Mouse (Mus musculus) kidney, adult 2 months (tissue): Measurements from ENCODE around the gene Alpk3. TPM values are rescaled to one million over a fixed set of nuclear protein-coding genes. Genes with fewer than 3 reads are reported as not detected.

Source experiments
- DNase-seq: peaks from one replicate; pipeline ENCODE4 v3.0.0; 2021
- H3K27ac ChIP-seq: fragments of 200-500 bp; 2 replicates; pipeline ENCODE4 v1.5.1; 2012; ENCODE audit warnings: low read depth, low read length, control low read depth, inconsistent platforms; ENCODE audit not compliant: insufficient read depth
- H3K27me3 ChIP-seq: fragments of 200-500 bp; replicated peaks from 2 replicates; pipeline ENCODE4 v1.6.1; 2012; ENCODE audit warnings: mild to moderate bottlenecking, moderate library complexity, low read length, inconsistent platforms; ENCODE audit not compliant: control insufficient read depth, insufficient read depth
- H3K36me3 ChIP-seq: fragments of 200-500 bp; 2 replicates; pipeline ENCODE4 v1.6.1; 2012; ENCODE audit warnings: mild to moderate bottlenecking, moderate library complexity, low read length, inconsistent platforms; ENCODE audit not compliant: control insufficient read depth, insufficient read depth
- H3K4me1 ChIP-seq: fragments of 200-500 bp; 2 replicates; pipeline ENCODE4 v1.6.1; 2011; ENCODE audit warnings: low read length; ENCODE audit not compliant: control insufficient read depth, insufficient read depth
- H3K4me3 ChIP-seq: fragments of 200-500 bp; 2 replicates; pipeline ENCODE4 v1.5.1; 2011; ENCODE audit warnings: mild to moderate bottlenecking, low read depth, low read length, control low read depth; ENCODE audit not compliant: insufficient read depth
- CTCF ChIP-seq: fragments of 200-500 bp; conservative IDR thresholded peaks from 2 replicates; pipeline ENCODE4 v1.5.1; 2011; ENCODE audit warnings: low read depth, mild to moderate bottlenecking, control low read depth, low read length, moderate library complexity, mixed read lengths; ENCODE audit not compliant: insufficient read depth, insufficient read length
- POLR2A ChIP-seq: fragments of 200-500 bp; IDR thresholded peaks from one replicate; pipeline ENCODE4 v1.6.1; 2011; ENCODE audit warnings: low read depth, low read length, control low read depth
- WGBS: fragments of 180-500 bp; shearing (Covaris S2); methylation state at CpG from one replicate; pipeline ENCODE4 v1.1.7; 2018; 5-methylcytosine and 5-hydroxymethylcytosine counted together
- polyA plus RNA-seq: library from polyadenylated mRNA; depleted of rRNA; stranded (reverse); fragments of >200 nt; gene quantifications from 2 replicates; pipeline ENCODE4 v1.2.3, GENCODE M21; 2012

Alpk3 gene
- polyA plus RNA-seq, 1 experiment, result 0.88 TPM

DNA sequence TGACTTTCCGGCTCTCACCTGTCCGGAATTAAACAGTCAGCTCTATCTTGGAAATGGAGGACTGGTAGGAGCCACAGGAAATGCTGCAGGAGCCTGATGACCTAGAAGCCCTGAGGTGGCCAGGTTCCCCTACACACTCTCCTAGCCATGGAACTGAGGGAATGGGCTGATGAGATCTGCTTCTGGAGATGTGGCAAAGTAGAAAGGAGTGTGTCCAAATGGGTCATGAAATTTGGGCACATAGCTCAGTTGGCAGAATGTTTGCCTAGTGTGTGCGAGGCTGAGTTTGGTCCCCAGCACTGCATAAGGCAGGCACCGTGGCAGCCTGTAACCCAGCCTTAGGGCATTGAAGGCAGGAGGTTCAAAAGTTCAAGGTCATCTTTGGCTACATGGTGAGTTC lies 53.4 kb downstream of the Alpk3 start:
- H3K27ac ChIP-seq, result no peak overlapping the region
- TF ChIP-seq POLR2A (no peak), CTCF (no peak)
- peaks cover 27% of the 10 kb centered on the region for H3K4me1 ChIP-seq
- no peaks in the 10 kb centered on the region for H3K36me3 ChIP-seq
- DNase-seq, result no peak
- no peak overlapping the region for H3K4me3 ChIP-seq
- no peaks in the 10 kb centered on the region for H3K27me3 ChIP-seq
- 83% methylated on average over 4 of the region's 4 CpGs for WGBS

DNA sequence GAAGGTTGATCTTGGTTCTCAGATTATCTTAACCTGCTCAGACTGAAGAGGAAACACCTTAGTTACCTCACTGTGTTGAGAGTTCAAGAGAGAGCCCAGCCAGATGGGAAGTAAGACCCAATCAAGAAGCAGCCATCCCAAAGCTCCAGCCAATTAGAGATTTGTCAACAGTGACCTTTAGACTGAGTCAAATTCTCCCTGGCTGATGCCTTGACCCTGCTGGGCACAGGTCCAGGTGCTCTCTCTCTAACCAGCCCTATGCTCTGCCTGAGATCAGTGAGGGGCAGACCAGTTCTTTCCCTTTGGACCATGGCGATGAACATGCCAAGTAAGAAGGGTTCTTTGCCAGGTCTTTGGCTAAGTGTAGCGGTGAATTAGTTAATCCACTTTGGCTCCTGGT lies 54.3 kb downstream of the Alpk3 start:
- peaks cover 27% of the 10 kb centered on the region for H3K4me1 ChIP-seq
- peak; percentile 96 for DNase-seq
- TF ChIP-seq CTCF, result no peak
- no peak for TF ChIP-seq POLR2A
- H3K4me3 ChIP-seq, result no peak overlapping the region
- H3K27me3 ChIP-seq, result no peaks in the 10 kb centered on the region
- WGBS, result 72% methylated on average over 2 of the region's 2 CpGs
- H3K27ac ChIP-seq, result peak overlapping the region; percentile 56; the same call in 1 of the 2 replicates
- no peaks in the 10 kb centered on the region for H3K36me3 ChIP-seq

DNA sequence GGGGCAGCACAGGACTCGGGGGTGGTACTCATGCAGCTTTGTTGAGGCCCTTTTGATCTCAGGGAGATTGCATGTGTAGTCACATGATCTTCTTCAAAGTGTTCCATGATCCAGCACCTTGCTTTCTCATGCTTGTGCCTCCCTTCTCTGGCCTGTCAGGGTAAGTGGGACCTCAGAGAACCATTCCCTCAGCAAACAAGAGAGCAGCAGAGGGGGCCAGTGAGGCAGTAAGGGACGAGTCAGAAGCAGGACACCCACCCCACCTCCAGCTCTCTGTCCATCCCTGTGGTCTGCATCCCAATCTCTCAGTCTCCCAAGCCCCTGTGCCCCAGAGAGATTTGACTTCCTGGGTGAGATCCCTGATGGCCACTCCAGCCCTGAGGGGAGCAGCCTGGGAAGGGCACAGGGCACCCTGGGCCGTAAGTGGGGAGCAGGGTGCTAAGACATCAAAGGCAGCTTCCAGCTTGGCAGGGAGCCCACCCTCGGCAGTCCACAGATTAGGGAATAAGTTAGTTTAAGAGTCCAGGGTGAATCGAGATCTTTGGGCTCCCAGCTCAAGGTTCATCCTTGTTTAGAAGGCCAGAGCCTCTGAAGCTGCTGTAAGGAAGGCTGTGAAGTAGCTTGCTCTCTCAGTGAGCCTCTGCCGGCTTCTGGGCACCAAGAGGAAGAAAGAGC lies 55.4 kb downstream of the Alpk3 start:
- 37% methylated on average over 6 of the region's 6 CpGs for WGBS
- peak; percentile 90 for DNase-seq
- no peak overlapping the region for H3K4me3 ChIP-seq
- TF ChIP-seq POLR2A (no peak), CTCF (0 out of 2 replicates have a peak, but pooled peaks have one; percentile 9)
- no peaks in the 10 kb centered on the region for H3K36me3 ChIP-seq
- H3K27me3 ChIP-seq, result no peaks in the 10 kb centered on the region
- peaks cover 27% of the 10 kb centered on the region for H3K4me1 ChIP-seq
- peak overlapping the region; percentile 74 for H3K27ac ChIP-seq

DNA sequence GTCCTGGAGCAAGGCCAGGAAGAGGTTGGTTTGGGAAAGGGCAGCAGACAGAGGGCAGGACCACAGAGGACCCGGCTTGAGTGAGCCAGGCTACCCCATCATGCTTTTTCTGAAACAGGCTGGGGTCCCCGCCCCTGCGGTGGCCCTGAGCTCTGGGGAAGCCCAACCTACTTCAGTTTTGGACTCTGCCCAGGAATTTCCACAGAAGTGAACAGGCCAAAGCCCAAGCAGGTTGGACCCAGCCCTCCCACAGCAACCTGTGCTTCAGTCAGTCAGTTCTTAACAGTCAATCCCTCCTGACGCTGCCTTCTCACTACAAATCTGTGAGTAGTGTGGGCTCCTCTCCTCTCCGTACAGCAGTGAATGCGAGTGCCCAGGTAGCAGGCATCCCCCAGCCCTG lies 57.2 kb downstream of the Alpk3 start, which contains the start of gene Slc28a1:
Slc28a1 (plus strand) TSS at position 245 of the 400 bp plus-strand sequence.
- DNase-seq, result peak; percentile 91
- no peaks in the 10 kb centered on the region for H3K27me3 ChIP-seq
- TF ChIP-seq POLR2A, result no peak
- no peak for TF ChIP-seq CTCF
- no peaks in the 10 kb centered on the region for H3K36me3 ChIP-seq
- H3K27ac ChIP-seq, result peak within 1 kb of the TSS; percentile 65
- peak within 1 kb of the TSS; percentile 18; the same call in 1 of the 2 replicates for H3K4me3 ChIP-seq
- peaks cover 25% of the 10 kb centered on the region for H3K4me1 ChIP-seq
- 41% methylated on average over 6 of the region's 6 CpGs for WGBS

DNA sequence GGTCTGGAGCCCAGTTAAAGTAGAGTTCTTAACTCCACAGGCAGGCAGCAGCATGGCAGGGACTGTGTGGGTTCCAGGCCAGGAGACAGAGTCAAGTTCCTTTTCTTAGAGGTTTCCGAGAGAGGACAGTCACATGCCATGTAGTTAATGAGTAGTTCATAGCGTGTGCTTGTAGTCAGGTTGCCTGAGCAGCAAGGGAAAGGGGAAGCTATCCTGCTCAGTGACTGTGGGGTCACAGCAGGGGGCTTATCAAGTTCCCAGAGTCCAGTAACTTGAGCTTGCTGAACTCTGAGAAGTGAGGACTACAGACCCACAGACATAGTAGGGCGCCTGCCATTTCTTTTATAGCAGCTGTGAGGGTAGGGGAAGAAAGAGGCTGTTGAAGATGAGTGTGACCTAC lies 63.7 kb downstream of the Alpk3 start:
- peaks cover 19% of the 10 kb centered on the region for H3K4me1 ChIP-seq
- H3K4me3 ChIP-seq, result no peak overlapping the region
- TF ChIP-seq POLR2A, result no peak
- TF ChIP-seq CTCF, result no peak
- no peaks in the 10 kb centered on the region for H3K36me3 ChIP-seq
- 37% methylated on average over 3 of the region's 3 CpGs for WGBS
- no peak overlapping the region; the same call in 1 of the 2 replicates for H3K27ac ChIP-seq
- H3K27me3 ChIP-seq, result no peaks in the 10 kb centered on the region
- peak; percentile 79 for DNase-seq

DNA sequence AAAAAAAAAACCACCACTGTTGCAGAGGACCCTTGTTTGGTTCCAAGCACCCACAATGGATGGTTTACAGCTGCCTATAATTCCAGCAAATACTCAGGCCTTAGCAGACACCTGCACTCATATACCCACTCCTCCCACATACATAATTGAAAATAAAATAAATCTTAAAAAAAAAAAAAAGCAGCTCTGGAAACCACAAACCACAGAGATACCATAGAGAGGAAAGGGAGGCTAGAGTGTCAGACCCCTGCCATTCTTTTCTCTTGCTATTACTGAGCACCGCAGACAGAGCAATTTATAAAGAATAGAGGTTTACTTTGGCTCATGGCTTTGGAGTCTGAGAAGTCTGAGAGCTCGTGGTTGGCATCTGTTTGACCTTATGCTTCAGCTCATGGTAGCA lies 65.4 kb downstream of the Alpk3 start:
- DNase-seq, result no peak
- Histone ChIP-seq H3K27ac (no peak overlapping the region; the same call in 1 of the 2 replicates), H3K36me3 (no peaks in the 10 kb centered on the region), H3K27me3 (no peaks in the 10 kb centered on the region), H3K4me1 (peaks cover 19% of the 10 kb centered on the region), H3K4me3 (no peak overlapping the region)
- WGBS, result 70% methylated on average over 2 of the region's 2 CpGs
- TF ChIP-seq POLR2A (no peak), CTCF (no peak)

DNA sequence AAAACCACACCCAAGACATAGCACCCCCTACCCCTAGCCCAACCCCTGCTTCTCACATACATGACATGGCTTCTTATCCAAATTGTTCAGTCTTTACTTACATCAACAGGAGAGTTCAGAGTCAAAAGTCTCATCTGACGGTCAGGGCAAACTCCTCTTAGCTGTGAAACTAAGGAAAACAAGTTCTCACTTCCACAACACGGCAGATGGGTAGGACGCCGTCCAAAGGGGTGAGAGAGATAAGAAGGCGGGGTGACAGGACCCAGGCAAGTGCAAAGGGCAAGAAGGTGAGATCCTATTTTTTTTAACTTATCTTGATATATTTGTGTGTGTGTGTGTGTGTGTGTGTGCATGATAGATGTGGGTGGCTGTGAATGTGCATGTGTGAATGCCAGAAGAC lies 66.2 kb downstream of the Alpk3 start:
- Histone ChIP-seq H3K4me1 (peaks cover 19% of the 10 kb centered on the region), H3K27me3 (no peaks in the 10 kb centered on the region), H3K4me3 (no peak overlapping the region), H3K27ac (no peak overlapping the region), H3K36me3 (no peaks in the 10 kb centered on the region)
- no peak for TF ChIP-seq CTCF
- no peak for TF ChIP-seq POLR2A
- peak; percentile 75 for DNase-seq
- 78% methylated on average over 5 of the region's 5 CpGs for WGBS
